Mouse (Mus musculus): ENCODE measurements around the gene Olfr115. TPM values are rescaled to one million over a fixed set of nuclear protein-coding genes. Genes with fewer than 3 reads are reported as not detected.

Olfr115 gene
- polyA plus RNA-seq (2012; ENCODE audit: insufficient read depth, insufficient read length, missing spikeins), result not detected in 2 replicates

- no peak within 1 kb of the TSS for H3K27ac ChIP-seq (replicated peaks; ENCODE audit: low read depth, low read length)
- H3K4me1 ChIP-seq (ENCODE audit: control insufficient read depth, insufficient read depth, insufficient read length, low read length), result no peaks in the 10 kb centered on the region
- H3K4me3 ChIP-seq (ENCODE audit: insufficient read depth, low read depth, low read length), result no peak within 1 kb of the TSS
Observed at GRCm38 (mm10) chr17:37627009-37627408, at the start of gene Olfr115, which contains the start of gene Olfr116. Gene Olfr115, minus strand, starts transcription at chr17:37627109. Gene Olfr116, minus strand, starts transcription at chr17:37627199.

- H3K4me1 ChIP-seq (ENCODE audit: control insufficient read depth, insufficient read depth, insufficient read length, low read length), result no peaks in the 10 kb centered on the region
- H3K27ac ChIP-seq (replicated peaks; ENCODE audit: low read depth, low read length), result no peak within 1 kb of the TSS
- H3K4me3 ChIP-seq (ENCODE audit: insufficient read depth, low read depth, low read length), result no peak within 1 kb of the TSS
Observed at GRCm38 (mm10) chr17:37666688-37667087, 39.8 kb upstream of the Olfr115 start, which contains the start of gene Olfr118. Gene Olfr118, plus strand, starts transcription at chr17:37666988.

- Histone ChIP-seq H3K4me3 (ENCODE audit: insufficient read depth, low read depth, low read length) (no peak within 1 kb of the TSS), H3K27ac (replicated peaks; ENCODE audit: low read depth, low read length) (no peak within 1 kb of the TSS), H3K4me1 (ENCODE audit: control insufficient read depth, insufficient read depth, insufficient read length, low read length) (no peaks in the 10 kb centered on the region)
Observed at GRCm38 (mm10) chr17:37663682-37664081, 36.8 kb upstream of the Olfr115 start, which contains the start of gene Olfr117. Gene Olfr117, minus strand, starts transcription at chr17:37663782.

GRCm38 (mm10) chr17:37592643-37593042, 34.3 kb downstream of the Olfr115 start, which contains the start of gene Olfr114:
Gene Olfr114, minus strand, starts transcription at chr17:37592743.
- Histone ChIP-seq H3K4me3 (ENCODE audit: insufficient read depth, low read depth, low read length) (no peak within 1 kb of the TSS), H3K4me1 (ENCODE audit: control insufficient read depth, insufficient read depth, insufficient read length, low read length) (no peaks in the 10 kb centered on the region), H3K27ac (replicated peaks; ENCODE audit: low read depth, low read length) (no peak within 1 kb of the TSS)

- H3K4me3 ChIP-seq (ENCODE audit: insufficient read depth, low read depth, low read length), result no peak within 1 kb of the TSS
- H3K27ac ChIP-seq (replicated peaks; ENCODE audit: low read depth, low read length), result no peak within 1 kb of the TSS
- H3K4me1 ChIP-seq (ENCODE audit: control insufficient read depth, insufficient read depth, insufficient read length, low read length), result no peaks in the 10 kb centered on the region
Observed at GRCm38 (mm10) chr17:37577563-37577962, 49.3 kb downstream of the Olfr115 start, which contains the start of gene Olfr113. Gene Olfr113, minus strand, starts transcription at chr17:37577663.

- H3K4me1 ChIP-seq (ENCODE audit: control insufficient read depth, insufficient read depth, insufficient read length, low read length), result no peaks in the 10 kb centered on the region
- no peak within 1 kb of the TSS for H3K27ac ChIP-seq (replicated peaks; ENCODE audit: low read depth, low read length)
- H3K4me3 ChIP-seq (ENCODE audit: insufficient read depth, low read depth, low read length), result no peak within 1 kb of the TSS
Observed at GRCm38 (mm10) chr17:37569351-37569750, 57.6 kb downstream of the Olfr115 start, which contains the start of gene Olfr112. Gene Olfr112, minus strand, starts transcription at chr17:37569451.

Other genes starting within 250 kb of the Olfr115 start
- gene Olfr105-ps, start 248.1 kb downstream of the Olfr115 start, polyA plus RNA-seq (2012; ENCODE audit: insufficient read depth, insufficient read length, missing spikeins), result not detected in 2 replicates
- gene Olfr106-ps, start 236.7 kb downstream of the Olfr115 start, polyA plus RNA-seq (2012; ENCODE audit: insufficient read depth, insufficient read length, missing spikeins), result not detected in 2 replicates
- gene Olfr107, start 227.9 kb downstream of the Olfr115 start, polyA plus RNA-seq (2012; ENCODE audit: insufficient read depth, insufficient read length, missing spikeins), result not detected in 2 replicates
- not detected in 2 replicates for gene Olfr108, start 181.6 kb downstream of the Olfr115 start, polyA plus RNA-seq (2012; ENCODE audit: insufficient read depth, insufficient read length, missing spikeins)
- not detected in 2 replicates for gene Olfr109, start 168.2 kb downstream of the Olfr115 start, polyA plus RNA-seq (2012; ENCODE audit: insufficient read depth, insufficient read length, missing spikeins)
- gene H2-M2, start 143.6 kb downstream of the Olfr115 start, polyA plus RNA-seq (2012; ENCODE audit: insufficient read depth, insufficient read length, missing spikeins), result not detected in 2 replicates
- not detected in 2 replicates for gene Olfr110, start 134.6 kb downstream of the Olfr115 start, polyA plus RNA-seq (2012; ENCODE audit: insufficient read depth, insufficient read length, missing spikeins)
- gene Olfr111, start 119.1 kb downstream of the Olfr115 start, polyA plus RNA-seq (2012; ENCODE audit: insufficient read depth, insufficient read length, missing spikeins), result not detected in 2 replicates
- not detected in 2 replicates for gene Olfr112, start 57.7 kb downstream of the Olfr115 start, polyA plus RNA-seq (2012; ENCODE audit: insufficient read depth, insufficient read length, missing spikeins)
- gene Olfr113, start 49.4 kb downstream of the Olfr115 start, polyA plus RNA-seq (2012; ENCODE audit: insufficient read depth, insufficient read length, missing spikeins), result not detected in 2 replicates
- not detected in 2 replicates for gene Olfr114, start 34.4 kb downstream of the Olfr115 start, polyA plus RNA-seq (2012; ENCODE audit: insufficient read depth, insufficient read length, missing spikeins)
- gene Olfr116, start 90 bp upstream of the Olfr115 start, polyA plus RNA-seq (2012; ENCODE audit: insufficient read depth, insufficient read length, missing spikeins), result not detected in 2 replicates
- gene Olfr117, start 36.7 kb upstream of the Olfr115 start, polyA plus RNA-seq (2012; ENCODE audit: insufficient read depth, insufficient read length, missing spikeins), result not detected in 2 replicates
- gene Olfr118, start 39.9 kb upstream of the Olfr115 start, polyA plus RNA-seq (2012; ENCODE audit: insufficient read depth, insufficient read length, missing spikeins), result not detected in 2 replicates
- not detected in 2 replicates for gene Olfr119, start 69.5 kb upstream of the Olfr115 start, polyA plus RNA-seq (2012; ENCODE audit: insufficient read depth, insufficient read length, missing spikeins)
- gene Olfr120, start 94.7 kb upstream of the Olfr115 start, polyA plus RNA-seq (2012; ENCODE audit: insufficient read depth, insufficient read length, missing spikeins), result not detected in 2 replicates
- not detected in 2 replicates for gene Olfr121, start 121.7 kb upstream of the Olfr115 start, polyA plus RNA-seq (2012; ENCODE audit: insufficient read depth, insufficient read length, missing spikeins)
- gene Olfr122, start 141.5 kb upstream of the Olfr115 start, polyA plus RNA-seq (2012; ENCODE audit: insufficient read depth, insufficient read length, missing spikeins), result not detected in 2 replicates
- gene Olfr123, start 166.4 kb upstream of the Olfr115 start, polyA plus RNA-seq (2012; ENCODE audit: insufficient read depth, insufficient read length, missing spikeins), result not detected in 2 replicates
- gene Olfr124, start 172.8 kb upstream of the Olfr115 start, polyA plus RNA-seq (2012; ENCODE audit: insufficient read depth, insufficient read length, missing spikeins), result not detected in 2 replicates
- not detected in 2 replicates for gene Olfr125, start 205.8 kb upstream of the Olfr115 start, polyA plus RNA-seq (2012; ENCODE audit: insufficient read depth, insufficient read length, missing spikeins)
- gene Olfr126, start 220.4 kb upstream of the Olfr115 start, polyA plus RNA-seq (2012; ENCODE audit: insufficient read depth, insufficient read length, missing spikeins), result not detected in 2 replicates

Data from brown adipose tissue, adult 24 weeks (tissue).